In the genomic region with DNA sequence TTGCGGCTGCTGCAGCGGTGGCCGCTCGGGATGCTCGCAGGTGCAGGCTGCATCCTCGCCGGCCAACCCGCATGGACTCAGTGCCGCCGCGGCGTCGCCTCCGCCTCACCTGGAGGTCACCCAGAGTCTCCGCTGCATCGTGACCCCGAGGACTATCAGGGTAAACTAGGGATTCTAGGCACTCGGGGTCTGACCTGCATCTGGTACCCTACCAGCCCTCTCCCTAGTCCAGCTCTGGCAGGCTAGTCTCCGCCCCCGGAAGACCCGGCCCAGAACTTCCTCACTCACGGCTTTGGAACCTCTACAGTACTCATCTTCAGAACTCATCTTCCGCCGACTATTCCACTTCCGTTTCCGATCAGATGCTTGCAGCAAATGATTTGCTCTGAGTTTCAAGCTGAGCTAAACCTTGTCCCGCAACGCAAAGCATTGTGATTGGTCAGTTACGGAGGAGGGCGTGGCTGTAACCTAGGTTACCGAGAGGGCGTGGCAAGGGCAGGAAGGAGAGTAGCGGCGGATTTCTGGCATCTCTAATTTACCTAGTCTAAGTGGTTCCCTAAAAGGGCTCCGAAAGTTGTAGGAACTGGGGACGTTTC, we compare ENCODE assay signal across 8 mouse cellular contexts. TPM values are rescaled to one million over a fixed set of nuclear protein-coding genes. Genes with fewer than 3 reads are reported as not detected.
DNase-seq lines count a peak whose midpoint lies in the region; ATAC-seq lines count a peak whose summit lies in the region.

Gene Tmem184c, minus strand, starts transcription at position 325 of the 596 bp plus-strand sequence.

- peak within 1 kb of the TSS; percentile 54 for H3K4me3 ChIP-seq in hindbrain, embryonic 14.5 days (replicated peaks; ENCODE audit: low read length)

- H3K9ac ChIP-seq in hindbrain, embryonic 14.5 days = peak within 1 kb of the TSS; percentile 59

- WGBS in hindbrain, embryonic 14.5 days = under 1% methylated on average over 36 of the region's 36 CpGs

- H3K9me3 ChIP-seq in hindbrain, embryonic 14.5 days (ENCODE audit: control insufficient read depth, low read length) = no peaks in the 10 kb centered on the region

- ATAC-seq in hindbrain, embryonic 14.5 days (ENCODE audit: low FRiP score) = peak; percentile 98

- H3K27ac ChIP-seq in hindbrain, embryonic 14.5 days = peak within 1 kb of the TSS; percentile 64

- H3K4me2 ChIP-seq in hindbrain, embryonic 14.5 days (replicated peaks) = peak within 1 kb of the TSS; percentile 88

- DNase-seq in R1 (ENCODE audit: low read depth, low spot score) = peak; percentile 99
- DNase-seq in cerebellum, postnatal 25 days = peak; percentile 97 to 98
- DNase-seq in frontal cortex, postnatal 25 days (ENCODE audit: low spot score in 2 of 2) = peak; percentile 98 to 99
- DNase-seq in hindbrain, embryonic 14.5 days (ENCODE audit: low spot score) = peak; percentile 99
- peak; percentile 98 for DNase-seq in layer of hippocampus, postnatal 36 days
- peak; percentile 98 for DNase-seq in lung, postnatal 36 days
- peak; percentile 98 for DNase-seq in retina, postnatal 1 day
- peak; percentile 95 for DNase-seq in urinary bladder, adult 18-20 months (ENCODE audit: low spot score in 2 of 2)

- peaks cover 18% of the 10 kb centered on the region for H3K4me1 ChIP-seq in hindbrain, embryonic 14.5 days (replicated peaks; ENCODE audit: control insufficient read depth, insufficient read depth, low read length)

- peaks cover 3% of the 10 kb centered on the region for H3K36me3 ChIP-seq in hindbrain, embryonic 14.5 days (replicated peaks; ENCODE audit: control insufficient read depth, insufficient read depth)

- no peaks in the 10 kb centered on the region for H3K27me3 ChIP-seq in hindbrain, embryonic 14.5 days (ENCODE audit: control insufficient read depth, insufficient read depth, low read length)

RNA-seq across cellular contexts. Expression of gene Tmem184c, which starts in this region (rescaled TPM):
- 72.1 and 81.6 TPM in 2 replicates for polyA plus RNA-seq in hindbrain, embryonic 14.5 days (2014; fragmentation: Nextera tagmentation; extraction: Ambion mirVana)
- 10 to 100 TPM; 70.9 to 71.4 TPM for total RNA-seq in layer of hippocampus, postnatal 36 days (2021)

Comparison
In these comparisons a context has a peak if more than half of its experiments do, and no peak if none do; other contexts are left out.
1. Peak in every context shown above with its lines: DNase-seq, ATAC-seq, H3K4me3 ChIP-seq and H3K27ac ChIP-seq.